Mouse (Mus musculus) heart, embryonic 10.5 days (tissue): ENCODE measurements at regions not wholly inside any gene's neighbourhood (a gene's known extent, or its start where the extent isn't known, plus 50 kb on each side); places are given as distances from the start of the nearest gene placed in this dataset.

Source experiments
- DNase-seq: peaks from one replicate; pipeline ENCODE4 v3.0.0-alpha.2; 2017; ENCODE audit warnings: low spot score
- H3K27ac ChIP-seq: fragments of 300-500 bp; sonication (generic); 2 replicates; pipeline ENCODE4 v1.5.1; 2016; ENCODE audit warnings: mild to moderate bottlenecking
- H3K27me3 ChIP-seq: fragments of 300-500 bp; sonication (generic); 2 replicates; pipeline ENCODE4 v1.6.1; 2016; ENCODE audit warnings: mild to moderate bottlenecking; ENCODE audit not compliant: poor library complexity, insufficient read depth, severe bottlenecking
- H3K36me3 ChIP-seq: fragments of 300-500 bp; sonication (generic); 2 replicates; pipeline ENCODE4 v1.6.1; 2016; ENCODE audit warnings: mild to moderate bottlenecking, moderate library complexity
- H3K4me1 ChIP-seq: fragments of 300-500 bp; sonication (generic); 2 replicates; pipeline ENCODE4 v1.6.1; 2016; ENCODE audit warnings: mild to moderate bottlenecking
- H3K4me3 ChIP-seq: fragments of 300-500 bp; sonication (generic); 2 replicates; pipeline ENCODE4 v1.5.1; 2016; ENCODE audit warnings: mild to moderate bottlenecking, moderate library complexity
- H3K9me3 ChIP-seq: fragments of 300-500 bp; sonication (generic); 2 replicates; pipeline ENCODE4 v1.6.1; 2016; ENCODE audit warnings: mild to moderate bottlenecking, moderate library complexity
- WGBS: fragments of 180-500 bp; shearing (Covaris S2); methylation state at CpG from one replicate; pipeline ENCODE4 v1.1.7; 2016; 5-methylcytosine and 5-hydroxymethylcytosine counted together

DNA sequence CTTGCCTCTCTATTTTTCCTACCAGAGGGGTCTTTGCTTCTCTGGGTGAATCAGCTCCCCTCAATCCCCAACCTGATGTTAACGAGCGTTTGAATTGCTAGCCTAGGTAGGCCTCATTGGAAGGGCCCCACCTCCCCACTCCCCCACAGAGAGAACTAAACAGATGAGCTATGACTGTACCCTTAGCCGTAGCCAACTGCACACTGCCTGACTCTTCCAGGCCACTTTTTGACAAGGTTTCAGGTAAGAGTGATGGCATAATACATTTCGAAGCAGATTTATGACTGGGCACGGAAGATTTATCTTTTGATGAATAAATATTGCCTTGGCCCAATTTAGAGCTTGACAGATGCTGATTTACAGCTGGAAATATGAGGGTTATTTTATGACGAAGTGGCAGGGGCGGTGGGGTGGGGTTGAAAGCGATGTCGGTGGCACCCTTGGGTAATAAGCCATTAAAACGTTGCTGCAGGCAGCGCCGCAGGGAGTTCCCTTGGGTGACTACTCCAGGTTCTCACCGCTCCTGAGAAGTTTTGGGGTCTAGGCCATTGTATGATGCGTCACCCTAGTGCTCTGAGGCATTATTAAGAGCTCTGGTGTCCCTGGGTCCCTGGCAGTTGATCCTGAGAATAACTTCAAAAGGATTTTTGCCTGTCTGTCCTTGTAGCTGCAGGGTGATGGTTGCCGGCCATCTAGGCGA lies 159.7 kb upstream of the Mrps10 start:
- Histone ChIP-seq H3K4me1 (peaks cover 20% of the 10 kb centered on the region), H3K9me3 (no peaks in the 10 kb centered on the region), H3K27ac (no peak overlapping the region), H3K4me3 (no peak overlapping the region), H3K27me3 (no peaks in the 10 kb centered on the region), H3K36me3 (0 out of 2 replicates have a peak, but pooled peaks cover 5% of the 10 kb centered on the region)
- DNase-seq: no peak
- WGBS: 85% methylated on average over 16 of the region's 16 CpGs

DNA sequence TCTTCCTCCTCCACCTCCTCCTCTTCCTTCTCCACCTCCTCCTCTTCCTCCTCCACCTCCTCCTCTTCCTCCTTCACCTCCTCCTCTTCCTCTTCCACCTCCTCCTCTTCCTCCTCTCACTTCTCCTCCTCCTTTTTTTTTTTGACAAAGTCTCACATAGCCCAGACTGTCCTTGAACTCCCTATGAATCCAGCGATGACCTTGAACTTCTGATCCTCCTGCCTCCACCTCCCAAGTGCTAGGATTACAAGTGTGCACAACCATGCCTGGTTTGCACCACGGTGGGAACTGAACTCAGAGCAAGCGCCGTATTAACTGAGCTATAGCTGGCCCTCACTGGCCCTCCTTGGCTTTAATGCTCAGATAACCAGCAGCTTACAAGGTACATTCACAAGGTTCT lies 161.2 kb upstream of the Mrps10 start:
- H3K9me3 ChIP-seq: no peaks in the 10 kb centered on the region

DNA sequence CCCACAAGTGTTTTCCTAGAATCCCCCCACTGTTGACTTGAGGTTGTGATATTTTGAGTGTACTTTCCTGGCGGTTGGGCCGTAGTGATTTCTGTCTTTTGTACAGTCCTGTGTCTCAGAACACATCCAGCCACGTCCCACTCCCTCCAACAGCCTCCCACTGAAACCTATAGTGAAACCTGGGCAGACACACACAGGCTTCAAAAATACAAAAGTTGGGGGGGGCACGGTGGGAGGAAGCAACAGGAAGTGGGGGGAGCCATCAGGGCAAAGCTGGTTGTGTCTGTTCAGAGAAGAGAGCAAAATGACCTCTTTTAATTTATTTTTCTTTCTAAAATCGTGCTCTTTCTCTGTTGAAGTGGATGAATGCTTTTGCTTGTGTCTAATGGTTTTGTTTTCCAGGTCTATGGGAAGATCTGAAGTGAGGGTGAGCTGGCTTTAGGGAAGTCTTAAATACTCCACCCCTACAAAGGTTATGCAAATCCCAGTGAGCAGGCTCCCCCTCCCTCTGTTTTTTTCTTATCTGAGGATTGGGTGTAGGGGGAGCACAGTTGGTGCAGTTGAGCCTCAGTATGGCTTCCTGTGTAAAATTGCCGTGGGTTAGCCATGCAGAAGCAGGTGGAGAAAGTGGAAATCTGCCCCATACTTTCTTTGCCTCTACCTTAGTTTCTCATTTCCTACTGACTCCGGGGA lies 164.1 kb upstream of the Mrps10 start:
- 65% methylated on average over 7 of the region's 7 CpGs for WGBS
- Histone ChIP-seq H3K9me3 (no peaks in the 10 kb centered on the region), H3K36me3 (no peaks in the 10 kb centered on the region), H3K27me3 (no peaks in the 10 kb centered on the region), H3K4me3 (no peak overlapping the region), H3K4me1 (peaks cover 45% of the 10 kb centered on the region), H3K27ac (no peak overlapping the region)
- DNase-seq: no peak

More for the DNA sequence above, 161.2 kb upstream of the Mrps10 start:
- no peaks in the 10 kb centered on the region for H3K36me3 ChIP-seq
- WGBS: 86% methylated on average over 4 of the region's 4 CpGs
- no peaks in the 10 kb centered on the region for H3K27me3 ChIP-seq
- H3K4me3 ChIP-seq: no peak overlapping the region
- peaks cover 34% of the 10 kb centered on the region for H3K4me1 ChIP-seq
- DNase-seq: no peak
- H3K27ac ChIP-seq: no peak overlapping the region

DNA sequence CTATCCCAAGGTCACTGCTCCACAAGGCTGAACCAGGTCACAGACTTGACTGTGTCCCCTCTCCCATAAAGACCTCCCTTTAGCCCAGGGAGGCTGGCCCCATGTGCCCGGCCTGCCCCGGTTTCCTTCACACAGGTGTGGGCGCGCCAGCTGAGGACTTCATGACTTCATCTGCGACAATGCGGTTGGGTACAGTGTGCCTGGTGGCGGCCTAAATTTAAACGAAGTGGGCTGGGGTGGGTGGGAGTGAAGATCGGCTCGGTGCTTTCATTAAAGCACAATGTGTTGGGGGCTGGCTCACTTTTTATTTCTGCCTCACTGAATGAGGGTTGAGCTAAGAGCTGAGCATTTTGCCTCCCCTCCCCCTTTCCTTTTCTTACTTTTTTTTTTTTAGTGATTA lies 169.5 kb upstream of the Mrps10 start:
- Histone ChIP-seq H3K4me3 (no peak overlapping the region), H3K27ac (peak overlapping the region; percentile 2; the same call in 1 of the 2 replicates), H3K4me1 (peaks cover 63% of the 10 kb centered on the region), H3K36me3 (peaks cover 5% of the 10 kb centered on the region; the same call in 1 of the 2 replicates), H3K27me3 (no peaks in the 10 kb centered on the region), H3K9me3 (no peaks in the 10 kb centered on the region)
- no peak for DNase-seq
- WGBS: 89% methylated on average over 10 of the region's 10 CpGs

- no peak for DNase-seq
- Histone ChIP-seq H3K4me1 (peaks cover 50% of the 10 kb centered on the region), H3K4me3 (no peak overlapping the region), H3K27me3 (no peaks in the 10 kb centered on the region), H3K27ac (peak overlapping the region; percentile 2), H3K9me3 (no peaks in the 10 kb centered on the region), H3K36me3 (peaks cover 9% of the 10 kb centered on the region; the same call in 1 of the 2 replicates)
- WGBS: 32% methylated on average over 7 of the region's 7 CpGs
Measured at GRCm38 (mm10) chr17:47197957-47198356, 170.7 kb upstream of the Mrps10 start.

DNA sequence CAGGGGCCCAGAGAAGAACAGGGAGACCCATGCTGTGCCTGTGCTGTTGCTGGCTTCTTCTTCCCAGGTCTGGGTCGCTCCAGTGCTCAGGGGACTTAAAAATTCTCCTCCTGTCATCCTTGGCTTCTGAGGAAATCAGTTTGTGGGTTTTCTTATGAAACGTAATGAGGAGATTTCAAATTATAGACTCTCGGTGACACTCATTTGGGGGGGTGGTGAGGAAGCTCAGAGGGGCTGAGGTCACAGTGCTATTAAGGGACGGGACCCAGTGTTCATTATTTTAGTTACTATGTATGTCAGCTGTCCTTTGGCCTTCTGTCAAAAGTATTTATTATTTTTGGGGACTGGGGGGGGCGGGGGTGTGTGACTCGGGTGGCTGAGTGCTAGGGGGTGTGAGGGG lies 171.7 kb upstream of the Mrps10 start:
- no peak for DNase-seq
- H3K27ac ChIP-seq: peak overlapping the region; percentile 74
- 47% methylated on average over 6 of the region's 6 CpGs for WGBS

DNA sequence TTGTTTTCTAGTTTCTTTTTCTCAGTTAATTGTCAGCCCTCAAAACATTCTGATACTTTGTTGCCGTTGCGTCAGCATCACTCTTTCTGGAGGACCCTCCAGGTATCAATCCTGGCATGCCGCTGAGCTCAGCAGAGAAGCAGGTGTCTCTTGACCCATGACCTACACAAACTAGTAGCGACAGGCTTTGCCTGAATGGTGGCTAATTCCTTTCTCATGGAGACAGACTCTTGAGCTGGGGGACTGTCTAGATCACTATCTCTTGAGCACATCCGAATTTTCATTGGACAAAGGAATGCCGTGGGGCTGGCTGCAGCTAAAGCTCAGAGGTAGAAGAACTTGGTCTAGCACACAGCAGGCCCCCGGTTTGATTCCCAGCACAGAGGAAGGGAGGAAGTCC lies 172.7 kb upstream of the Mrps10 start:
- WGBS: 66% methylated on average over 7 of the region's 7 CpGs
- H3K27me3 ChIP-seq: no peaks in the 10 kb centered on the region
- H3K27ac ChIP-seq: peak overlapping the region; percentile 42; the same call in 1 of the 2 replicates
- peaks cover 53% of the 10 kb centered on the region for H3K4me1 ChIP-seq
- no peak overlapping the region for H3K4me3 ChIP-seq
- H3K36me3 ChIP-seq: peaks cover 9% of the 10 kb centered on the region; the same call in 1 of the 2 replicates
- H3K9me3 ChIP-seq: no peaks in the 10 kb centered on the region
- DNase-seq: no peak

More for the DNA sequence above, 171.7 kb upstream of the Mrps10 start:
- H3K36me3 ChIP-seq: peaks cover 9% of the 10 kb centered on the region; the same call in 1 of the 2 replicates
- peaks cover 52% of the 10 kb centered on the region for H3K4me1 ChIP-seq
- no peaks in the 10 kb centered on the region for H3K27me3 ChIP-seq
- no peaks in the 10 kb centered on the region for H3K9me3 ChIP-seq
- no peak overlapping the region for H3K4me3 ChIP-seq

- Histone ChIP-seq H3K27me3 (no peaks in the 10 kb centered on the region), H3K9me3 (no peaks in the 10 kb centered on the region)
- WGBS: 90% methylated on average over 14 of the region's 14 CpGs
Measured at GRCm38 (mm10) chr17:47194463-47195012, 174.1 kb upstream of the Mrps10 start.

DNA sequence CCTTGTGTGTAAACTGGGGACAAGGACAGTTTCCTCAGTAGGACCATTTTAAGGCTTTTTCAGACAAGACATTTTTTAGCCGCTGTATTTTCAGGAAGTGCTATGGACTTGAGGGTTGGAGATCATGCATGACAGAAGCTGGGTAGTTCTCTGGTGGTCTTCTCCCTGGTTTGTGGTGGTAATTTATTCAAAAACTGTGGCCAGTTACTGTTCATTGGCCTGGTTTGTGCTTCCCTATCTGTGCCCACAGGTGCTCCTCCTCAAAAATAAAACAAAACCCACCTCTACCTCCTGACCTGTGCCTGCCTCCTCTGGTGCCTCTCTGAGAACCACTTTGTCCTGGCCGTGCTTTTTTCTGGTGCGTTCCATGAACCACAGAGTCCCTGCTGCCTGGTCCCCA lies 177.3 kb upstream of the Mrps10 start:
- H3K27ac ChIP-seq: no peak overlapping the region
- peaks cover 20% of the 10 kb centered on the region for H3K4me1 ChIP-seq
- 84% methylated on average over 3 of the region's 3 CpGs for WGBS
- H3K36me3 ChIP-seq: peaks cover 12% of the 10 kb centered on the region
- H3K4me3 ChIP-seq: no peak overlapping the region
- no peaks in the 10 kb centered on the region for H3K27me3 ChIP-seq
- no peaks in the 10 kb centered on the region for H3K9me3 ChIP-seq
- DNase-seq: no peak

More at GRCm38 (mm10) chr17:47194463-47195012, 174.1 kb upstream of the Mrps10 start:
- Histone ChIP-seq H3K4me3 (no peak overlapping the region), H3K27ac (no peak overlapping the region), H3K4me1 (peaks cover 50% of the 10 kb centered on the region), H3K36me3 (peaks cover 9% of the 10 kb centered on the region; the same call in 1 of the 2 replicates)
- DNase-seq: no peak

- H3K4me1 ChIP-seq: peaks cover 14% of the 10 kb centered on the region; the same call in 1 of the 2 replicates
- no peaks in the 10 kb centered on the region for H3K27me3 ChIP-seq
- 78% methylated on average over 7 of the region's 7 CpGs for WGBS
- no peak overlapping the region for H3K4me3 ChIP-seq
- peaks cover 9% of the 10 kb centered on the region; the same call in 1 of the 2 replicates for H3K36me3 ChIP-seq
- no peak overlapping the region for H3K27ac ChIP-seq
- no peak for DNase-seq
- no peaks in the 10 kb centered on the region for H3K9me3 ChIP-seq
Measured at GRCm38 (mm10) chr17:47189770-47190169, 178.9 kb upstream of the Mrps10 start.

DNA sequence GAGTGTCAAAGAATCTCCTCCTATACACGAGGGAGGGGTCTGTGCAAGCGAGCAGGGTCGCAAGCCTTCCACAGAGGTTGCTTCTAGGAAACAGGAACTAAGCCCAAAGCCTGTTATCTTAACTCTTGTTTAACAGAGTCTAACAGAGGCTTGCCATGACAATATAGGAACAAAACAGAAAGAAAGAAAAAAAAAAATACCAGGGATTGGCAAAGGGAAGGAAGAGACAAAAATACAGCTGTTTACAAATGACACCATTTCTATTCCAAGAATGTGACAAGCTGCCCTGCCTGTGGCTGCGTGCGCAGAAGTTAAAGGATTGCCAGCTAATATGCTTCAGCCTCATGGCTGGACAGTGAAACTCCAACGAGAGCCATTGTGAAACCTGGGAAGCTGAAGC lies 173.8 kb upstream of the Ubr2 start:
- Histone ChIP-seq H3K4me3 (no peak overlapping the region), H3K27ac (no peak overlapping the region)
- WGBS: 51% methylated on average over 6 of the region's 6 CpGs

GRCm38 (mm10) chr17:47182118-47182517 lies 171.8 kb upstream of the Ubr2 start:
- no peak overlapping the region for H3K4me3 ChIP-seq
- peaks cover 4% of the 10 kb centered on the region; the same call in 1 of the 2 replicates for H3K36me3 ChIP-seq
- peaks cover 42% of the 10 kb centered on the region for H3K4me1 ChIP-seq
- WGBS: 58% methylated on average over 6 of the region's 6 CpGs
- H3K9me3 ChIP-seq: no peaks in the 10 kb centered on the region
- peak overlapping the region; percentile 69 for H3K27ac ChIP-seq
- H3K27me3 ChIP-seq: no peaks in the 10 kb centered on the region
- no peak for DNase-seq

More for the DNA sequence above, 173.8 kb upstream of the Ubr2 start:
- H3K36me3 ChIP-seq: peaks cover 4% of the 10 kb centered on the region; the same call in 1 of the 2 replicates
- no peak for DNase-seq
- no peaks in the 10 kb centered on the region for H3K9me3 ChIP-seq
- H3K4me1 ChIP-seq: peaks cover 23% of the 10 kb centered on the region
- no peaks in the 10 kb centered on the region for H3K27me3 ChIP-seq

GRCm38 (mm10) chr17:47179410-47179809 lies 169.1 kb upstream of the Ubr2 start:
- no peaks in the 10 kb centered on the region for H3K9me3 ChIP-seq
- no peak for DNase-seq
- H3K4me1 ChIP-seq: peaks cover 62% of the 10 kb centered on the region
- H3K27me3 ChIP-seq: no peaks in the 10 kb centered on the region
- WGBS: 71% methylated on average over 5 of the region's 5 CpGs
- H3K36me3 ChIP-seq: no peaks in the 10 kb centered on the region
- H3K4me3 ChIP-seq: no peak overlapping the region
- no peak overlapping the region for H3K27ac ChIP-seq
